Mouse (Mus musculus) lung, adult 18-20 months (tissue): ENCODE measurements around the gene Carhsp1.
A peak's percentile ranks its signal among the peaks of the same experiment; 100 is the strongest.

ENCODE experiments used
- DNase-seq, 2 experiments: peaks; one replicate each; pipeline ENCODE4 v3.0.0; 2022; ENCODE audit warnings: mixed read lengths in 2 of 2

Gene Carhsp1

GRCm38 (mm10) chr16:8673343-8673742, 1.4 kb upstream of the Carhsp1 start:
- no peak for DNase-seq

DNA sequence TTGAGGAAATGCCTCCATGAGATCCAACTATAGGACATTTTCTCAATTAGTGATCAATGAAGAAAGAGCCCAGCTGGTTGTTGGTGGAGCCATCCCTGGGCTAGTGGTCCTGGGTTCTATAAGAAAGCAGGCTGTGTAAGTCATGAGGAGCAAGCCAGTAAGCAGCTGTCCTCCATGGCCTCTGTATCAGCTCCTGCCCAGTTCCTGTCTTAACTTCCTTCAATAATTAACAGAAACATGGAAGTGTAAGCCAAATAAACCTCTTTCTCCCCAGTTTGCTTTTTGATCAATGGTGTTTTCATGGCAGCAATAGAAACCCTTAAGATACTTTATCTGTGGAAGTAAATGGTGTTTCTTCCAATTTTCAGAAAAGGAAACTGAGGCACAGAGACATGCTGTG, 856 bp upstream of the Carhsp1 start:
- no peak for DNase-seq

DNA sequence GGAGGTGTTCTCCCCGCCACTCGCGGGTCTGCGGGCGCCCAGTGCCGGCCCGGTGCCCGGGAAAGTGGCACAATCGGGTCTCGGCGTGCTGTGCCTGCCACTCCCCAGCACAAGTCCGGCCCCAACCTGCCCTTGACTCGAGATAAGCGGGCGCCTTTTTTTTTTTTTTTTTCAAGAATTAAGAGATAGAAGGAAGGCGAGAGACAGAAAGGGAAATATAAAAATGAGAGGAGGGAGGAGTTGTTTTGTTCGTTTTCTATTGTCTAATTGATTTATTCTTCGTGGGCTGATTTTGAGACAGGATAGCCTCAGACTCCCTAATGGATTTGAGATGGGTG, 364 bp upstream of the Carhsp1 start:
- DNase-seq, result no peak

DNA sequence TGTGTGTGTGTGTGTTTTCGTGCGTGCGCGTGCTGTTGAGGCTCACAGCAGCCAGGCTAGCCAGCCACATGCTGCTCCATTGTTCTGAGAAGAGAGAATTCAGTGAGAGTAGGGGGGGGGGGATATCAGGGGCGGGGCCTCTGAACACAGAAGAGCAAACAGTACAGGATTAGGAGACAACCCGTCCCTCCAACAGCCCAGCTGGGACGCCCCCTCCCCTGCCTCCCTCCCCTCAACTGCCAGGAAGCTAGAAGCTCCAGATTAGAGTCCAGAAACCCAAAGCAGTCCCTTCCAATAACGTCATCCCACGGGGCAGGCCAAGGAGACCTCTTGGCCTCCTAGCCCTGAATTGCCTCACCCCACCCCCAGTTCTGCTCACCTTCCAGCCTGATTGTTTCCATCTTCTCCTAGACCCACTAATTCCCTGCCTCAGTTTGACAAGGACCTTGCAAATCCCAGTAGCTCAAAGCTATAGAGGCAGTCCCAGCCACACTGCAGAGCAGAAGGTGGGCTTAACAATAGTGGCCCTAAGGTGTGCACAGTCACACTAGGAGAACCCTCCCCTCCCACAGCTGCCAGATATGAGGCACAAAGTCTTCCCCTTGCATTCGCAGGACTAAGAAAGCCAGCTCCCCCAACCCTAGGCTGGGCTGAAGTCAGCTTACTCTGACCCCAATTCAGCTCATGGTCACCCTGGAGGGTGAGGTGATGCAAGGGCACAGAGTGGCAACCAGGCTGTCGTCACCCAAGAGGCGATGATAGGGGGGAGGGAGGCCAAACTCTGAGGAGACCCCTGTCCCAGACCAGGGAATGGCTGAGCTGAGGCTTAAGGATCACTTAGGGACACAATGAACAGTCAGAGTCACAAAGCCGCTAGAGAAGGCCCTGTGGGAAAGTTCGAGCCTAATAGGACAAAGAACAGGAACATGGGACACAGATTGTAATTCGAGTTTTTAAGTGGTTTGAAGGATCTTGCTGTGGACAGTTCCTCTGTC, 1.6 kb downstream of the Carhsp1 start:
- DNase-seq, result no peak

DNA sequence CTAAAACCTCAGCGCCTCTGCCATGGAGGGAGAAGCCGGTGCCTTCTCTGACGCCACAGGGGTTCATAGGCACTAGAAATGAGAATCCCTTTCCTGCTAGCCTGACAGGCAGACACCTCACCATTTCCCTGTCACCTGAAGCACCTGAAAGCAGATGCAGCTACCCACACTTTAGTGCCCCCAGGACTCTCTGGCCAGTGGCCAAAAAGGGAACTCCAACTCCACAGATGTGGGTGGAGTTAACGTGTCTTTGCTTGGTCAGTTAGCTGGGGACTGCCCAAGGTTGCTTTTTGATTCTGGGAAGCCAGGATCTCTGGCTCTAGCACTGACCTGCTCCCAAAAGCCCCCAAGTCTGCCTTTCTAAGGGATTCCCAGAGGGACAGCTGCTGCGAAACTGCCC, 2.5 kb downstream of the Carhsp1 start:
- no peak for DNase-seq

DNA sequence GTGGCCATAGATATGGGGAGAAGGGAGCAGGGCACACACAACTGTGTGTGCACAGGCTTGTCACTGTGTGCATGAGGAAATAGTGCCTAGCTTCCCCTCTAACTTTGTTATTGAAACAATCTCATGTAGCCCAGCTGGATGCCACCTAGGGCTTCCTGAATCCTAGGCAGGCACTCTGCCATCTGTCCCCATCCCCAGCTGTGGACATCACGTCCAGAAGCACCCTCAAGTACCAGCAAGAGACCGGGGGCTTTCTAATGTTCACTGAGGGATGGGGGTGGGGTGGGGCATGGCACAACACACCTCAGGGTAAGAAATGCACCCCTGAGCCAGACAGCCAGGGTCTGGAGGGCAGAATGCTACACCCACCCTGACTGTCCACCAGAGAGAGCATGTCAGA, 3.6 kb downstream of the Carhsp1 start:
- no peak for DNase-seq

DNA sequence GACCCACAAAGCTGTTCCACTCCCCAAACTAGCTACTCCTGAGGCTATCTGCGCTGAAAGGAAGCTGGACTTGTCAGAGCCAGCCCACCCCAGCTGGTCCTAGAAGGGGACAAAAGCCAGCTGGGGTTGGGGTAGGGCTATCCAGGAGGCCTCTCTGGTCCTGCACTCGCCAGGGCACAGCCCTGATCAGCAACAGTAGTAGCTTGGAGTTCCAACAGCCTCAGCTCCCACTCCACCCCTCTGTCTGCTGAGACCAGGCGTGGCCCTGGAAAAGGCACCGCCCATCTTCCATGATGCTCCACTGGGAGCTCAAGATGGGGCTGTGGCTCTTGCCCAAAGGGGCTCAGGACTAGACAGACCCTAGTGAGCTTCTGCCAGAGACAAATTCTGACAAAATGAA, 4.1 kb downstream of the Carhsp1 start:
- DNase-seq, result no peak

DNA sequence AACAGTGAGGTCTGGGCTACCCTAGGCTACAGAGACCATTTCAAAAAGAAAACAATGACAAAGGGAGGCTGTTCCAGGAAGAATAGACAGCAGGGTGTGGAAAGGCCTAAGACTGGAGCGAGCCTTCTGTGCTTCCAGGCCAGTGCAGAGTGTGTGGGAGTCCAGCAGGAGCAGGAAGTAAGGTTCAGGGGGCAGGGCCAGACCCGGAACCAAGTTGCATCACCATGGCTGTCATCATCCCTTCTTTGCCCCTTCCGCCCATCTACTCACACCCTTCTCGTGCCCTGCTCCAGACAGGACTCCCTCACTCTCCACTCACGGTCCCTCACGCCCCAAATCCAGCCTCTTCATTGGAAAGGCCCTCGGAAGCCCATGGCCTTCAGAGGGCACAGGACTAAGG, 4.7 kb downstream of the Carhsp1 start:
- DNase-seq, result peak; percentile 60 to 67

GRCm38 (mm10) chr16:8666452-8666851, 5.5 kb downstream of the Carhsp1 start:
- peak; percentile 83 to 88 for DNase-seq

GRCm38 (mm10) chr16:8665367-8665766, 6.6 kb downstream of the Carhsp1 start:
- DNase-seq, result peak in 1 of 2 experiments; percentile 46

GRCm38 (mm10) chr16:8663606-8664539, 8.1 kb downstream of the Carhsp1 start:
- DNase-seq, result no peak

GRCm38 (mm10) chr16:8663022-8663421, 8.9 kb downstream of the Carhsp1 start:
- DNase-seq, result no peak

DNA sequence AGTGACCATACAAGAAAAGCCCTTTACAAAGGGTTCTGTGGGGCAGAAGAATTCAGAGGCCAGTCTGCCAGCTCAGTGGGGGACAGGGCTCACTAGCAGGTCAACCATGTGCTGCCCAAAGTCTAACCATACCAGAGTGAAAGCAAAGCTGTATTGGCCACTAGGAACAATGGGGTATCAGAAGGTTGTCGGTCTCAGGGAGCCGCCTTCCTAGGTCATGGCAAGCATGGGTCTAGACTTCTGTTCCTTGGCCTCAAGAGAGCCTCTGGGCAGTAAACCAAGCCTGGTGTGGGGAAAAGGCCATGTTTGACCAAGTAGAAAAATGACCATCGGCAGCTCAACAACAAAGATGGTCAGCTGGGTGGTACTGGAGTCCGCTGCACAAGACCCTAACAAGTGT, 13.2 kb downstream of the Carhsp1 start:
- no peak for DNase-seq

DNA sequence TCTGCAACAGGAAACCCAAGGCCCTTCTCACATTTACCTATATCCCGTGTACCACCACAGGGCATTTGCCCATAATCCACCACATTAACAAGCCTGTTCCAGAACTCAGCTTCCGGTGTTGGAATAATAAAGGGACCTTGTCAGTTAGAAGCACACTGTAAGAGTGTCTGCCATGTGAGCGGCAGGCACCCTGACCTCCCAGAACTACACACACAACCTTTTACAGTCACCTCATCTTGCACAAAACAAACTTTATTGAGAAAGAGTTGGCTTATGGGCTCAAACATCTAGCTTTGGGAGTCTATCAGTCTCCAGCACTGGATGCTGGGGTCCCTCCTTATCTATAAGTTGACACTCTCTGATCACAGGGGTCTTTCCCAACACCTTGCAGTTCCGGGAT, 13.6 kb downstream of the Carhsp1 start:
- no peak for DNase-seq

GRCm38 (mm10) chr16:8656256-8656655, 15.7 kb downstream of the Carhsp1 start:
- no peak for DNase-seq

GRCm38 (mm10) chr16:8655599-8655998, 16.4 kb downstream of the Carhsp1 start:
- peak in 1 of 2 experiments; percentile 51 for DNase-seq

- DNase-seq, result no peak
Observed at GRCm38 (mm10) chr16:8655108-8655507, 16.8 kb downstream of the Carhsp1 start.

- no peak for DNase-seq
Observed at GRCm38 (mm10) chr16:8650007-8650406, 21.9 kb downstream of the Carhsp1 start.

DNA sequence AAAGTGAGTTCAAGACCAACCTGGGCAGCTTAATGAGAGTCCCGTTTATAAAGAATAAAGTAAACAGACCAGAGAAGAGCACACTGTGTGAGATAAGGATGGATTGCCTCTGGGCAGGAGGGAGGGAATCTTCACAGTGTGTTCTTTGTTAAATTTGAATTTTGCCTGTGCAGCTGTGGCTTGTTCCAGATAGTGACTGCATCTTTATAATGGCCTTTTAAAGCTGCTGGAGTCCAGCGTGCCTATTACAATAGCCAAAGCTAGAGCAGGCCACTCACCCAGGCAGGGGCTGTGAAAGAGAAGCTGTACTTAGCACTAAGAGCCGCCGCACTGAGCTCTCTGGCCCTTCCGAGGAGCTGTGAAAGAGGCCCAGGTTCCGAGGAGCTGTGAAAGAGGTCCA, 26.4 kb downstream of the Carhsp1 start:
- DNase-seq, result no peak

- peak in 1 of 2 experiments; percentile 51 for DNase-seq
Observed at GRCm38 (mm10) chr16:8643855-8644254, 28.1 kb downstream of the Carhsp1 start.

DNA sequence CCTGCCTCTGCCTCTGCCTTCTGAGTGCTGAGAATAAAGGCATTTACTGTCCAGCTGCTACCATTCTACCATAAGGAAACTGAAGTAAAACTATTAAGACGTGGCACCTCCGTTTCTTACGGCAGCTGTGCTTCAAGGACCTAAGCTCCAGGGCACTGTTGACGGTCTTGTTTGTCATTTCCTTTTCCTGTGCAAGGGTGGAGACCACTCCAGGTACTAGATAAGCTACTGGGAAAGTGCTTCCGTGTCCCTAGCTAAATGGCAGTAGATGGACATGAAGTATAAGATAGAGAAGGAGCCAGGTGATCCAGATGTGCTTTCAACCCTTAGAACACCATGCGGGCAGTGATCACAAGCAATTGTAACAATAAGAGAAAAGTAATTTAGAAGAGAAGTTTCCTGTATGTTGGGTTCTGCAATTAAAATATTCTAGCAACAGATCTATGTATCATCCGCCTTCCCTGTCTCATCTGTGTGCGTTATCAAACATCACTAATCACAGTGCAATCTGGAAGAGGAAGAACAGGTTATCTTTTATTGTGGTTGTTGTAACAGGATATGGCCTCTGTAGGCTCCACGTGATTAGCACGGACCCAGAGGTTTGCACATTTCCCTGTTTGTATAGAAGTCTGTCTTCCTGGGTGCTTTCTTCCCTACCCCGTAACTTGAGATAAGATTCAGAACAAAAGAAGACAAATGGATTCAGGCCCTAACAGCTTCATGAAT, 32.3 kb downstream of the Carhsp1 start:
- no peak for DNase-seq

DNA sequence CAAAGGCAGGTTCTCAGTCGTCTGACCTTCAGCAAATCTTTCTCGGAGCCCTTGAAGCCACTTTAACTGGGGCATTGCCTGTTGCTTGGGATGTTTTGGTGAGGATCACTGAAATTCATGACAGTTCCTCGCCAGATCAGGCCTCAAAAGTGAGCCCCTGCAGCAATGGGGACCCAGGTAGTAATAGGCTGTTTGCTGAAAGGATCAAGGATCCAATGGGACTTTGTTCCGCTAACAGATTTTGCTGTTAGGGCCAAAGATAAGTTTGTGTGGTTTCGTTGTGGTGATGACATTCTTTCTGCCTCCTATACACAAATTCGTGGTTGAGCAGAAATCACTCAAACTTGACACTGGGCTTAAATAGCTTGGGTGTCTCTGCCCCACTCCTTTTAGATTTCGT, 33.8 kb downstream of the Carhsp1 start:
- DNase-seq, result no peak
